In the genomic region with DNA sequence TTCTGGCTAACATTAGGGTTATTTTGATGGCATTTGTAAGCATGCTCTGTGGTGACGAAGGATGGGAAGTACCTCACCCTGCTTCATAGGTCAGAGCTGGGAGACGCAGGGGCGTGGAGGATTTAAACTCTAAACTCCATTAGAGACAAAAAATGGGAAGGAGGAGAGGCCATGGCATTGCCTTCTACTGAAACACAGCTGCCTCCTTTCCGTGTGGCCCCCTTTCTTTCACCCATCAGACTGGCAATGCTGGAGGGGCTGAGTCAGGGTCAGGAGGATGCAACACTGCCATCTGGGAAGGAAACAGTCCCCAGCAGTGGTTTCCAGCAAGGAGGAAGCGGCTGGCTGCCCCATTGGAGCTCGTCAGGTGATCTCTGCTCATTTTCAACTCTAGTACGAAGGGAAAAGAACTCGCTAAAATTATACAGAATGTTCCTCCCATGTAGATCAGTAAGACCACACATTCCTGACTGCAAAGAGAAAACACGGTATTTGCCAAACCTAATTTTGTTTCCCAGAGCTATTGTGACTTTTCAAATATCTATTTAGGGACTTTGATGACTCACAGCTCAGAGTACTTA, we compare ENCODE assay signal across 12 mouse cellular contexts. TPM values are rescaled to one million over a fixed set of nuclear protein-coding genes. Genes with fewer than 3 reads are reported as not detected.
DNase-seq lines count a peak whose midpoint lies in the region; ATAC-seq lines count a peak whose summit lies in the region.
"Had no signal": no experiment of that assay in that cellular context is flagged by ENCODE, and none has a peak within 500 bp of the region (broad histone marks: within the 10 kb centered on the region; RNA-seq: fewer than 3 reads in every experiment).

No protein-coding gene starts in this region.

- 75% methylated on average over 9 of the region's 9 CpGs for WGBS in forebrain, embryonic 13.5 days
- WGBS in forebrain, embryonic 10.5 days, result 82% methylated on average over 9 of the region's 9 CpGs
- WGBS in embryonic facial prominence, embryonic 14.5 days, result 57% methylated on average over 9 of the region's 9 CpGs

- intact Hi-C loops in left cerebral cortex, postnatal 36 days (cut with DNase I), result loop anchor here (5.0 kb wide), 1 partner anchor 51 kb away; no protein-coding TSS in a partner anchor

- ATAC-seq in forebrain, embryonic 13.5 days, result no peak
- no peak for ATAC-seq in embryonic facial prominence, embryonic 14.5 days (ENCODE audit: low read depth)
- peak; percentile 34 for ATAC-seq in megakaryocyte progenitor cell, adult 5-6 weeks (replicated peaks; ENCODE audit: poor library complexity)
- ATAC-seq: CD4-positive, CD25-positive, alpha-beta regulatory T cell, adult 4 months; midbrain, embryonic 16.5 days had no signal

- H3K4me3 ChIP-seq in forebrain, embryonic 13.5 days, result no peak overlapping the region
- H3K4me3 ChIP-seq in forebrain, embryonic 10.5 days, result no peak overlapping the region
- H3K4me3 ChIP-seq in embryonic facial prominence, embryonic 14.5 days (ENCODE audit: low read depth, low read length), result no peak overlapping the region
- H3K4me3 ChIP-seq: stomach, embryonic 15.5 days had no signal

- no peak overlapping the region for H3K27ac ChIP-seq in forebrain, embryonic 13.5 days
- no peak overlapping the region for H3K27ac ChIP-seq in forebrain, embryonic 10.5 days
- 0 out of 2 replicates have a peak overlapping the region, but pooled peaks have one; percentile 41 for H3K27ac ChIP-seq in embryonic facial prominence, embryonic 14.5 days (replicated peaks; ENCODE audit: low read depth, low read length)
- H3K27ac ChIP-seq: liver, embryonic 14.5 days; stomach, embryonic 15.5 days had no signal

- no peak for DNase-seq in forebrain, embryonic 10.5 days (ENCODE audit: extremely low spot score, low spot score)
- DNase-seq in left cerebral cortex, adult 9 months (ENCODE audit: low spot score in 2 of 2), result peak; percentile 55 to 69
- DNase-seq in left cerebral cortex, postnatal 36 days (ENCODE audit: low spot score in 2 of 2), result no peak
- DNase-seq in embryonic facial prominence, embryonic 14.5 days (ENCODE audit: low spot score), result no peak
- DNase-seq in adrenal gland, postnatal 36 days, result no peak
- DNase-seq in adrenal gland, adult 18-20 months (ENCODE audit: low spot score in 2 of 2), result no peak

- no peak overlapping the region for H3K4me2 ChIP-seq in forebrain, embryonic 13.5 days
- no peak overlapping the region for H3K4me2 ChIP-seq in embryonic facial prominence, embryonic 14.5 days (ENCODE audit: low read depth, low read length)
- H3K4me2 ChIP-seq: stomach, embryonic 15.5 days had no signal

- H3K9ac ChIP-seq in forebrain, embryonic 13.5 days, result peak overlapping the region; percentile 30; the same call in 1 of the 2 replicates
- peak overlapping the region; percentile 14; the same call in 1 of the 2 replicates for H3K9ac ChIP-seq in embryonic facial prominence, embryonic 14.5 days (ENCODE audit: low read depth, low read length)
- H3K9ac ChIP-seq: liver, embryonic 14.5 days; stomach, embryonic 15.5 days had no signal

- H3K27me3 ChIP-seq in forebrain, embryonic 13.5 days, result no peaks in the 10 kb centered on the region
- H3K27me3 ChIP-seq in forebrain, embryonic 10.5 days (ENCODE audit: poor library complexity, severe bottlenecking), result no peaks in the 10 kb centered on the region
- H3K27me3 ChIP-seq in embryonic facial prominence, embryonic 14.5 days (replicated peaks; ENCODE audit: control insufficient read depth, insufficient read depth, low read length), result no peaks in the 10 kb centered on the region
- H3K27me3 ChIP-seq: stomach, embryonic 15.5 days had no signal

- H3K4me1 ChIP-seq in forebrain, embryonic 13.5 days, result peaks cover 31% of the 10 kb centered on the region
- peaks cover 37% of the 10 kb centered on the region for H3K4me1 ChIP-seq in forebrain, embryonic 10.5 days
- H3K4me1 ChIP-seq in embryonic facial prominence, embryonic 14.5 days (ENCODE audit: control insufficient read depth, insufficient read depth, low read length), result peaks cover 18% of the 10 kb centered on the region

- no peaks in the 10 kb centered on the region for H3K9me3 ChIP-seq in forebrain, embryonic 13.5 days (replicated peaks)
- no peaks in the 10 kb centered on the region for H3K9me3 ChIP-seq in forebrain, embryonic 10.5 days
- no peaks in the 10 kb centered on the region for H3K9me3 ChIP-seq in embryonic facial prominence, embryonic 14.5 days (ENCODE audit: control insufficient read depth, low read length)
- H3K9me3 ChIP-seq: stomach, embryonic 15.5 days had no signal

- H3K36me3 ChIP-seq in forebrain, embryonic 13.5 days (ENCODE audit: poor library complexity, severe bottlenecking), result peaks cover 5% of the 10 kb centered on the region; the same call in 1 of the 2 replicates
- H3K36me3 ChIP-seq in forebrain, embryonic 10.5 days (replicated peaks), result peaks cover 11% of the 10 kb centered on the region
- H3K36me3 ChIP-seq in embryonic facial prominence, embryonic 14.5 days (ENCODE audit: control insufficient read depth, insufficient read depth, low read length), result no peaks in the 10 kb centered on the region; the same call in 1 of the 2 replicates
- H3K36me3 ChIP-seq: stomach, embryonic 15.5 days had no signal

RNA-seq across cellular contexts. Expression of a gene that starts 5.2 kb away (rescaled TPM):
- polyA plus RNA-seq in forebrain, embryonic 13.5 days (2015; fragmentation: Nextera tagmentation; extraction: Ambion mirVana), result 80.4 and 85.1 TPM in 2 replicates
- 66.0 and 69.1 TPM in 2 replicates for polyA plus RNA-seq in forebrain, embryonic 10.5 days (2016; fragmentation: Nextera tagmentation; extraction: Ambion mirVana)
- total RNA-seq in left cerebral cortex, postnatal 36 days (2021), result 10 to 100 TPM; 80.1 to 93.9 TPM
- polyA plus RNA-seq in embryonic facial prominence, embryonic 14.5 days (2014; fragmentation: Nextera tagmentation; extraction: Ambion mirVana), result 40.5 and 43.2 TPM in 2 replicates
- 22.1 and 25.9 TPM in 2 replicates for total RNA-seq in megakaryocyte progenitor cell, adult 5-6 weeks (2015)
- 24.7 and 25.1 TPM in 2 replicates for total RNA-seq in megakaryocyte progenitor cell, adult 5-6 weeks (2017)
- 10 to 100 TPM; 18.5 to 29.8 TPM for total RNA-seq in adrenal gland, postnatal 36 days (2021)
- 10 to 100 TPM; 20.9 to 32.2 TPM for total RNA-seq in adrenal gland, adult 18-20 months (2021)

RNA-seq across cellular contexts. Expression of a gene that starts 57.3 kb away (rescaled TPM):
- 51.9 and 62.2 TPM in 2 replicates for polyA plus RNA-seq in forebrain, embryonic 13.5 days (2015; fragmentation: Nextera tagmentation; extraction: Ambion mirVana)
- 24.1 and 28.0 TPM in 2 replicates for polyA plus RNA-seq in forebrain, embryonic 10.5 days (2016; fragmentation: Nextera tagmentation; extraction: Ambion mirVana)
- 10 to 100 TPM; 40.5 to 42.1 TPM for total RNA-seq in left cerebral cortex, postnatal 36 days (2021)
- polyA plus RNA-seq in embryonic facial prominence, embryonic 14.5 days (2014; fragmentation: Nextera tagmentation; extraction: Ambion mirVana), result 24.4 and 25.7 TPM in 2 replicates
- total RNA-seq in megakaryocyte progenitor cell, adult 5-6 weeks (2015), result 26.3 and 28.4 TPM in 2 replicates
- total RNA-seq in megakaryocyte progenitor cell, adult 5-6 weeks (2017), result 10.9 and 12.6 TPM in 2 replicates
- total RNA-seq in adrenal gland, postnatal 36 days (2021), result 10 to 100 TPM; 30.6 to 34.7 TPM
- total RNA-seq in adrenal gland, adult 18-20 months (2021), result 10 to 100 TPM; 26.4 to 31.4 TPM

Comparison
In these comparisons a context has a peak if more than half of its experiments do, and no peak if none do; other contexts are left out.
1. DNase-seq: peak in left cerebral cortex, adult 9 months (2 of 2); none in forebrain, embryonic 10.5 days (single experiment), left cerebral cortex, postnatal 36 days (0 of 2), embryonic facial prominence, embryonic 14.5 days (single experiment), adrenal gland, postnatal 36 days (0 of 2) and adrenal gland, adult 18-20 months (0 of 2).